Mouse (Mus musculus) cerebellum, postnatal 10 days (tissue): ENCODE measurements around the gene Lrrc36.
A peak's percentile ranks its signal among the peaks of the same experiment; 100 is the strongest.

Experiments
- DNase-seq, 2 experiments: peaks; one replicate each; pipeline ENCODE4 v3.0.0; 2021; ENCODE audit warnings: mixed read lengths in 2 of 2

Lrrc36 gene

GRCm38 (mm10) chr8:105413391-105413790 lies at the start of gene Lrrc36, which contains the start of gene Kctd19:
Lrrc36 (plus strand) TSS chr8:105413571.
Kctd19 (minus strand) TSS chr8:105413502.
- peak; percentile 81 to 82 for DNase-seq

GRCm38 (mm10) chr8:105367107-105367506 lies 46.3 kb upstream of the Lrrc36 start:
- peak; percentile 54 to 66 for DNase-seq

- peak; percentile 56 to 64 for DNase-seq
Observed at GRCm38 (mm10) chr8:105372473-105372872, 40.9 kb upstream of the Lrrc36 start.

DNA sequence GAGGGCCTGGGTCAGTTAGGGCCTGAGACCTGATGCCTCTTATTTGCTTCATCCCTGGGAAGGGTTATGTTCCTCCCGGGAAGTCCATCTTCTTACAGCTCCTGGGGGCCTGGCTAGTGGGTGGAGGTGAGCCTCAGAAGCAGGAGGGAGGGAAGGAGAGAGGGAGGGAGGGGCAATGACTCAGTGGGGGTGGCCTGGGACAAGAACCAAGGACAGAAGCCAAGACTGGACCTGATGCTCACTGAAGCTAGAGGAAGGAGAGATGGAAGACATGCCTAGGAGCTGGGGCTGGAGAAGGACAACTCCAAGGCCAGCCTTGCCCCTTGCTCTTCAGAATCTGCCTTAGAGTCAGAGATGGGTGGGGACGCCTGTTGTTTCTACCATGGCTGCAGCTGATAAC lies 40.3 kb upstream of the Lrrc36 start, which contains the start of gene Plekhg4:
Gene Plekhg4 (plus strand): TSS at position 243 of the 400 bp plus-strand sequence.
- DNase-seq = peak in 1 of 2 experiments; percentile 42

GRCm38 (mm10) chr8:105374513-105374966 lies 38.8 kb upstream of the Lrrc36 start:
- DNase-seq = peak; percentile 61 to 65

DNA sequence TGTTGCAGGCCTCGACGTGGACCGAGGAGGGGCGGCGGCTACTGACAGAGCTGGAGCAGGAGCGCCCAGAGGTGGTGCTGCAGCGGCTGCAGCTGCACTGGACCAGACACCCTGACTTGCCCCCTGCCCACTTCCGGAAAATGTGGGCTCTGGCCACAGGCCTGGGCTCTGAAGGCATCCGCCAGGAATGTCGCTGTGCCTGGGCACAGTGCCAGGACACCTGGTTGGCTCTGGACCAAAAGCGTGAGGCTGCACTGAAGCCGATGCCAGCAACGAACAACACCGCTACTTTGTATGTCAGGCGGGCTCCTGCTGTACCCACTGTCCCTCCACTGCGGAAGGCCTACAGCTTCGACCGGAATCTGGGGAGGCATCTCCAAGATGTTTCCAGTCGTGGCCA lies 34.7 kb upstream of the Lrrc36 start:
- peak; percentile 88 to 93 for DNase-seq

GRCm38 (mm10) chr8:105380308-105380707 lies 33.1 kb upstream of the Lrrc36 start:
- DNase-seq = peak in 1 of 2 experiments; percentile 32

DNA sequence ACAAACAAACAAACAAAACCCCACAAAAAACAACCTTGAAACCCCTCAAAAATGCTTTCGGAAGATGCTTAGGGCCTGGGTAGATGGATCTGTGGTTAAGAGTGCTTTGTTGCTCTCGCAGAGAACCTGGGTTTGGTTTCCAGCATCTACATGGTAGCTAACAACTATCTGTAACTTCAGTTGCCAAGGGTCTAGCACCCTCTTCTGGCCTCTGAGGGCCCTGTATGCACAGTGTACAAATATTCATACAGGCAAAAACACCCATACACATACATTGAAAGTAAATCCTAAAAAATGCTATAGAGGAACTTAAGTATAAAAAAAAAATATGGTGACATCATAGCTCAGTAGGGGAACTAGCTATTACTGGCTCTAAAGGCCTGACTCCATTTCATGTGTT lies 29.3 kb upstream of the Lrrc36 start:
- DNase-seq = no peak

GRCm38 (mm10) chr8:105387151-105387550 lies 26.2 kb upstream of the Lrrc36 start:
- DNase-seq = peak in 1 of 2 experiments; percentile 41

GRCm38 (mm10) chr8:105389096-105389495 lies 24.3 kb upstream of the Lrrc36 start:
- no peak for DNase-seq

DNA sequence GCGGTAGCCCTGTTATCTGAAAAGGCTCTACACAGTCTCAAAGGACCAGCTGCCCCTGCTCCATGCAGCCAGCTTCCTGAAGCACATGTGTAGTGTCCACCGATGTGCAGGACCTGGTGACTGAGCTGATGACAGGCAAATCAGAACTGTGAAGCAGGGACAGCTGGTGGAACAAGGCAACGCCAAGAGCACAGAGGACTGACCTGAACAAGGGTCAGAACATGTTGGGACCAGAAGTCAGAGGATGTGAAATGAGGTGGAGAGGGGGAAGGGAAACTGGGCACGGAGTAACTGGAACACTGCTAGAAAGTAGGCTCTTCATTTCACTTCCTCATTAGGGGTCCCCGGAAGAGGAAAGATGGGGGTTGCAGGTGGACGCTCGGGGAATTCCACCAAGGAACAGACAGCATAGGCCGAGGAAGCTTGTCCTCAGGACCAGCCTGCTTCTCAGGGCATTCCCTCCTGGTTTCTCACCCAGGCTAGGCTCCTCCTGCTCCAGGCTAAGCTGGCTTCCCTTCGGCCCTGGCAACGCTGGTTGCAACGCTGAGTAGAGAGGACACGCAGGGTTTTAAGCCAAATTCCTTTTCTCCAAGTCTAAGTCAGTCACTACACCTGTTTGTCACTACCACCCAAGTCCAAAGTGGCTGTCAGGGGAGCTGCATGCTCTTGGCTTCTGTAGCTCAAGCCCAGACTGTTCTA lies 20.1 kb upstream of the Lrrc36 start:
- no peak for DNase-seq

DNA sequence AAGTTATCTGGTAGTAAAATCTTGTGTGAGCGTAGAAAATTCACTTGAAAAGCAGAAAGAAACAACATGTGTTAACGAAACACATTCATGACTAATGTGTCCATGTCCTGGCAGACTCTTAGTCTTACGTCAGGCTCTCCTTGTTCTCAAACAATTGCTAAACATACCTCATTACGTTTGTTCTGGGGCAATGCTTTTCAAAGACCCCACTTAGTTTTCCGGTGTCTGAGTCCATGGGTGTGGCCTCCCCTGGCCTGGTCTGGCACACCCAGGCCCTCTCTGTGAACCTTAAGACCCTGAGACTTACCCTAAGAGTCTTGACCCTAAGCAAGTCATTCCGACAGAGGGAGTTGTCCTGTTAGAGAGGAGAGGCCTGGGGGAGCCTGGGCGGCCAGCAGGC lies 19.5 kb upstream of the Lrrc36 start:
- DNase-seq = no peak

GRCm38 (mm10) chr8:105397747-105398146 lies 15.6 kb upstream of the Lrrc36 start:
- DNase-seq = peak; percentile 63 to 69

DNA sequence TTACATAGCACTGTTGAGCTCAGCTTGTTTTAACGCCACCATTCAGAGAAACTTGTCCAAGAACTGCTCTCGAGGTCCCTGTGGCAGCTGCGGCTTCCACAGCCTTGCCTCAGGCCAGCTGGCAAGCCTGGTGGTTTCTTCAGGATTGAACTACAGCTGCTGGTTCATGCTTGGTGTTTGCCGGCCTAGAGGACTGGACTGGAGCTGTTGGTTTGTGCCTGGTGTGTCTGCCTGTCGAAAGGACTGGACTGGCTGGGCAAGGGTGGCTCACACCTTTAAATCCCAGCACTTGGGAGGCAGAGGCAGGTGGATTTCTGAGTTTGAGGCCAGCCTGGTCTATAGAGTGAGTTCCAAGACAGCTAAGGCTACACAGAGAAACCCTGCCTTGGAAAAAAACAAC lies 13.4 kb upstream of the Lrrc36 start:
- DNase-seq = no peak

DNA sequence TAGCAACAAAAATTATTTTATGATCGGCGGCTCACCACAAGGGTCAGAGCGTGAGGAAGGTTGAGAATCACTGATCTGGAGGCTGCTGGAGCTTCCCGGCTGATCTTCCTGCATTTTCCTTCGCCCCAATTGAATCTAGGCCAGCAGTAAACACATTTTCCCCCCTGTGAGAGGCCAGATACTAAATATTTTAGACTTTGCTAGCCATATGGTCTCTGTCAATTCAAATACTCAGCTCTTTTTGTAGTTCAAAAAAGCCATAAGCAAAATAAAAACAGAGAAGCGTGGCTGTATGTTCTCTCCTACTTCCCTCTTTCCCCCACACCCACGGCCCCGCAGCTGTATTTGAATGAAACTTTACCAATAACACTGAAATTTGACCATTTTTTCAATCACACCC lies 9.9 kb upstream of the Lrrc36 start:
- no peak for DNase-seq

DNA sequence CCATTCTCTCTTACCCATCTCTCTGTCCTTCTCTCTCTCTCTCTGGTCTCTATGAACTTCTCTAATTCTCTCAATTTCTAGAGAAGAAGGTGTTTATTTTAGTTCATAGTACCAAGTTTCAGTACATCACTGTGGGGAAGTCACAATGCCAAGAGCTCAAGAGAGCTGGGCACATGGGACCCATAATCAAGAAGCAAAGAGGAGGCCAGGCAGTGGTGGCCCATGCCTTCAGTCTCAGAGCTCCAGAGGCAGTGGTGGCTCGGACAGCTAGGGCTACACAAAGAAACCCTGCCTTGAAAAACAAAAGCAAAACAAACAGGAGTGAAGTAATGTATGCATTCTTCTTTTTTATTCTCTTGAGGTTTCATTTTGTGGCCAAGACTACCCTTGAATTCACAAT lies 8.9 kb upstream of the Lrrc36 start:
- DNase-seq = no peak

GRCm38 (mm10) chr8:105406416-105406815 lies 7.0 kb upstream of the Lrrc36 start:
- DNase-seq = no peak

GRCm38 (mm10) chr8:105408331-105408730 lies 5.0 kb upstream of the Lrrc36 start:
- DNase-seq = no peak

- DNase-seq = peak in 1 of 2 experiments; percentile 23
Observed at GRCm38 (mm10) chr8:105409947-105410346, 3.4 kb upstream of the Lrrc36 start.

DNA sequence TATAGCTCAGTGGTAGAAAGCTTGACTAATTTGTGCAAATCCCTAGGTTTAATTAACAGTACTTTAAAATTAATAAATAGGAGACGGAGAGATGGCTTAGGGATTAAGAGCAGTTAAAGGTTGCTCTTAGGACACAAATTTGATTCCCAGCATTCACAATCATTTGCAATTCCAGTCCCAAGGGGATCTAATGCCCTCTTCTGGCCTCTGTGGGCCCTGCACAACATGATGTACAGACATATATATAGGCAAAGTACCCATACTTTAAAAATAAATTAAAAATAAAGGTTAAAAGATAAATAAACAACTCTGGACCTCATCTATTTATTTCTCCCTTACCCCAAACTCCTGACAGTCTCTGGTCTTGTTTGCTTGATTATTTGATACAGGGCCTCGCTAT lies 5.6 kb downstream of the Lrrc36 start:
- DNase-seq = peak in 1 of 2 experiments; percentile 25

GRCm38 (mm10) chr8:105419800-105420199 lies 6.4 kb downstream of the Lrrc36 start:
- no peak for DNase-seq

GRCm38 (mm10) chr8:105422006-105422405 lies 8.6 kb downstream of the Lrrc36 start:
- DNase-seq = peak in 1 of 2 experiments; percentile 53

DNA sequence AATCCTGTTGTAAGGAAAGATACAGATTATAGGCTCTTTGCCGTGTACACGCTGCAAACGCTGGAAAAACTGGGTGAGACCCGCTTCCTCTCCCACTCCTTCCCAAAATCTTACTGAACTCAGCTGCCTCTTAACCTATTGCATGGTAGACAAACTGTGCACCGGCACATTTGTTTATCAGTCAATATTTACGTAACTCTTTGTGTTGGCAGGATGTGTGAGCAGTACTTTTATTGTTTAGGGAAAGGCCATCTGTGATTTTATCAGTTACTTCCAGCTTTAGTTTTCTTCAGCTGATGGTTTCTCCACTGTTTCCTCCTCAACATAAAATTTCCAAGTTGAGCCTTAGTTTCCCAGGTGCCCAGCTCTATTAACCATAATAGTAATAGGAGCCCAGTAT lies 13.5 kb downstream of the Lrrc36 start:
- DNase-seq = no peak

DNA sequence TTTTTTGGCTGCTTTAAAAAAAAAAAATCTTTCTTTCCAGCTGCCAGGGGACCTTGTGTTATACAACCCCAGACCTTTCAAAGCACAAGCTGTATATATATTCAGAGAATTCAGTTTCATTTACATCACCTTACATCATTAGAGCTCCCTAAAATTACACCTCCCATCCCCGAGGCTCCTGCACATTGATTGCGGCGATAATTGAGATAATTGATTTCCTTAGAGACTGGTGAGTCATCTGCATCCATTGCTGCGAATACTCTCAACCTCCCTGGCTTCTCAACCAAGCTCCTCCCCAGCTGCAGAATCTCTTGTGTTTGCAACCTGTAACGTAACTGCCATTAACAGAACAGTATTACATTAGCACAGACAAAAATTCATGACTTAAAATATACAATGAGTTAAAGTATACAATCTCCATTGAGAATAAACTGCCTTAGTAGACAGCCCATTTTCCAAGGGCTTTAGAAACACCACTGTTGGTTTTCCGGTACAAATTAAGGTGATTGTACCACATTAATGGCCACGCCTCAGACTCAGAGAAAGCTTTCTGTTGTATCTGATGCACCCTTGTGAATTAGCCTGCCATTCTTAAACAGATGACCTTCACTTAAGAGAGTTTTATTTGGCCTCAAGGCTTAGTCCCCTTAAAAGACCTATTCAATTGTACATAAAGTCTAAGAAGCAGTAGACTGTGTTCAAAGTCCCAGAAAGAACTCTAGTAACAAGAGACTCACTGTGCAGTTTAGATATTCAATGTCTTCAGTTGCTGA lies 18.6 kb downstream of the Lrrc36 start:
- no peak for DNase-seq
